Mouse (Mus musculus) limb, embryonic 15.5 days (tissue): ENCODE measurements at regions not wholly inside any gene's neighbourhood (a gene's known extent, or its start where the extent isn't known, plus 50 kb on each side); places are given as distances from the start of the nearest gene placed in this dataset.

ENCODE experiments used
- ATAC-seq: fragments of 200-750 bp; cut with Nextera tagmentation; 2 replicates; pipeline ENCODE4 v1.8.0; 2017; ENCODE audit warnings: low read depth, moderate TSS enrichment; ENCODE audit not compliant: insufficient number of reproducible peaks, low FRiP score, low TSS enrichment
- H3K27ac ChIP-seq: fragments of 300-500 bp; sonication (generic); 2 replicates; pipeline ENCODE4 v1.5.1; 2015; ENCODE audit warnings: moderate library complexity, mild to moderate bottlenecking, inconsistent platforms
- H3K27me3 ChIP-seq: fragments of 300-500 bp; sonication (generic); 2 replicates; pipeline ENCODE4 v1.6.1; 2015; ENCODE audit warnings: inconsistent platforms
- H3K36me3 ChIP-seq: fragments of 300-500 bp; sonication (generic); 2 replicates; pipeline ENCODE4 v1.6.1; 2015; ENCODE audit warnings: inconsistent platforms
- H3K4me1 ChIP-seq: fragments of 300-500 bp; sonication (generic); 2 replicates; pipeline ENCODE4 v1.6.1; 2015; ENCODE audit warnings: inconsistent platforms
- H3K4me2 ChIP-seq: fragments of 300-500 bp; sonication (generic); 2 replicates; pipeline ENCODE4 v1.6.1; 2015; ENCODE audit warnings: mild to moderate bottlenecking, inconsistent platforms
- H3K4me3 ChIP-seq: fragments of 300-500 bp; sonication (generic); 2 replicates; pipeline ENCODE4 v1.5.1; 2015; ENCODE audit warnings: mild to moderate bottlenecking, inconsistent platforms
- H3K9ac ChIP-seq: fragments of 300-500 bp; sonication (generic); 2 replicates; pipeline ENCODE4 v1.6.1; 2015; ENCODE audit warnings: inconsistent platforms
- H3K9me3 ChIP-seq: fragments of 300-500 bp; sonication (generic); 2 replicates; pipeline ENCODE4 v1.6.1; 2016; ENCODE audit warnings: inconsistent platforms
- WGBS: fragments of 180-500 bp; shearing (Covaris S2); methylation state at CpG from one replicate; pipeline ENCODE4 v1.1.7; 2015; 5-methylcytosine and 5-hydroxymethylcytosine counted together

DNA sequence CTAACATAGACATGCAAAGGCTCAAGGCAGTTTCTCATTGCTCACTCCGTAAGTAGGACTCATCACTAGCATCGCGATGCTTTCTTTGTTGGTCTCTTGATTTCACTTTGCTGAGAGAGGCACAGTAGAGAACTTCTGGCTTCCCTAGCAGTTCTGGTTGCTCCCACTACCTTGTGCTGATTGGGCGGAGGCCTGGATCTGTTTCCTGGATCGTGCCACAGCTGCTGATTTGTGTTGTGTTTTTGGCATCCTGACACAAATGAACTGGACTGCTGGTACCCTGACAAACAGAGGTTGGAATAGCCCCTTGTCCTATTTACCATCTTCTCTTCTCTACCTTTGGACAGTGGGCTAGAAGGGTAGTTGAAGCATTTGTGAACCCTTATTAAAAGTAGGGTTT, 522.0 kb downstream of the Ptprc start:
- H3K9me3 ChIP-seq: no peaks in the 10 kb centered on the region
- H3K27me3 ChIP-seq: no peaks in the 10 kb centered on the region
- H3K4me3 ChIP-seq: no peak overlapping the region
- 49% methylated on average over 5 of the region's 5 CpGs for WGBS
- H3K36me3 ChIP-seq: no peaks in the 10 kb centered on the region
- ATAC-seq: no peak
- peaks cover 11% of the 10 kb centered on the region for H3K4me1 ChIP-seq
- peak overlapping the region; percentile 29; the same call in 1 of the 2 replicates for H3K27ac ChIP-seq
- no peak overlapping the region for H3K9ac ChIP-seq
- no peak overlapping the region for H3K4me2 ChIP-seq

GRCm38 (mm10) chr1:137650629-137651028, 524.9 kb downstream of the Ptprc start:
- H3K36me3 ChIP-seq: no peaks in the 10 kb centered on the region

GRCm38 (mm10) chr1:137650082-137650481, 525.4 kb downstream of the Ptprc start:
- Histone ChIP-seq H3K9me3 (no peaks in the 10 kb centered on the region), H3K9ac (no peak overlapping the region), H3K27me3 (no peaks in the 10 kb centered on the region), H3K4me2 (no peak overlapping the region), H3K4me3 (no peak overlapping the region), H3K36me3 (no peaks in the 10 kb centered on the region), H3K27ac (no peak overlapping the region), H3K4me1 (peaks cover 11% of the 10 kb centered on the region)
- WGBS: 7% methylated on average over 2 of the region's 2 CpGs
- ATAC-seq: no peak

More at GRCm38 (mm10) chr1:137650629-137651028, 524.9 kb downstream of the Ptprc start:
- Histone ChIP-seq H3K4me1 (peaks cover 11% of the 10 kb centered on the region), H3K27me3 (no peaks in the 10 kb centered on the region), H3K4me2 (no peak overlapping the region), H3K9ac (no peak overlapping the region), H3K9me3 (no peaks in the 10 kb centered on the region), H3K4me3 (no peak overlapping the region), H3K27ac (no peak overlapping the region)
- 53% methylated on average over 3 of the region's 3 CpGs for WGBS
- no peak for ATAC-seq

DNA sequence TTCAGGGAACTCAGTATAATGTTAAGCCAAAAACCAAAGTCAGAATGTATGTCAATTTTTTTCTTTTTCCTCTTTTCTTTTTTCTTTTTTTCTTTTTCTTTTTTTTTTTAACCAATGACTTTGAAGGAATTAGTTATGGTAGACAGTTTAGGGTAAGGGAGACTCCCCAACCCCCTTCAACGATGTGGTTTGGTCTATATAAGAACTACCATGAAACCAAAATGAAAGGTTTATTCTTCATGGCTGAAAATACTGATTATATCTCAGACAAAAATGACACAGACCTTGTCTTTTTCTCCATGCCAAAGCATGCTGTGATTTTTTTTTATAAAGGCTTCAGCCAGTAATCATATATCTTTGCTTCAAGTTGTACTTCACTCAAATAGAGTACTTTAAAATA, 526.7 kb downstream of the Ptprc start:
- no peak overlapping the region for H3K4me2 ChIP-seq
- H3K27me3 ChIP-seq: no peaks in the 10 kb centered on the region
- peaks cover 15% of the 10 kb centered on the region for H3K4me1 ChIP-seq
- 81% methylated on average over 1 of the region's 1 CpGs for WGBS
- H3K9me3 ChIP-seq: no peaks in the 10 kb centered on the region
- no peak overlapping the region for H3K9ac ChIP-seq
- H3K4me3 ChIP-seq: no peak overlapping the region
- ATAC-seq: no peak
- no peak overlapping the region for H3K27ac ChIP-seq
- H3K36me3 ChIP-seq: no peaks in the 10 kb centered on the region

GRCm38 (mm10) chr1:137644601-137645040, 530.9 kb downstream of the Ptprc start:
- Histone ChIP-seq H3K9ac (no peak overlapping the region), H3K4me1 (peaks cover 7% of the 10 kb centered on the region), H3K27me3 (no peaks in the 10 kb centered on the region), H3K4me2 (no peak overlapping the region), H3K36me3 (no peaks in the 10 kb centered on the region), H3K9me3 (no peaks in the 10 kb centered on the region), H3K4me3 (no peak overlapping the region), H3K27ac (no peak overlapping the region)
- WGBS: 24% methylated on average over 6 of the region's 6 CpGs
- ATAC-seq: 0 out of 2 replicates have a peak, but pooled peaks have one; percentile 58

- H3K36me3 ChIP-seq: no peaks in the 10 kb centered on the region
- ATAC-seq: no peak
- WGBS: 82% methylated on average over 1 of the region's 1 CpGs
- peaks cover 7% of the 10 kb centered on the region for H3K4me1 ChIP-seq
- H3K4me2 ChIP-seq: no peak overlapping the region
- no peaks in the 10 kb centered on the region for H3K9me3 ChIP-seq
- no peaks in the 10 kb centered on the region for H3K27me3 ChIP-seq
- H3K9ac ChIP-seq: no peak overlapping the region
- no peak overlapping the region for H3K27ac ChIP-seq
- H3K4me3 ChIP-seq: no peak overlapping the region
These were observed 532.0 kb downstream of the Ptprc start for GRCm38 (mm10) chr1:137643508-137643907.

- WGBS: 57% methylated on average over 7 of the region's 7 CpGs
- H3K9ac ChIP-seq: no peak overlapping the region
- H3K36me3 ChIP-seq: no peaks in the 10 kb centered on the region
- H3K4me3 ChIP-seq: no peak overlapping the region
- peaks cover 10% of the 10 kb centered on the region for H3K4me1 ChIP-seq
- no peaks in the 10 kb centered on the region for H3K9me3 ChIP-seq
- H3K27ac ChIP-seq: no peak overlapping the region
- no peak overlapping the region for H3K4me2 ChIP-seq
- no peaks in the 10 kb centered on the region for H3K27me3 ChIP-seq
- ATAC-seq: no peak
These were observed 534.7 kb downstream of the Ptprc start for GRCm38 (mm10) chr1:137640848-137641247.

DNA sequence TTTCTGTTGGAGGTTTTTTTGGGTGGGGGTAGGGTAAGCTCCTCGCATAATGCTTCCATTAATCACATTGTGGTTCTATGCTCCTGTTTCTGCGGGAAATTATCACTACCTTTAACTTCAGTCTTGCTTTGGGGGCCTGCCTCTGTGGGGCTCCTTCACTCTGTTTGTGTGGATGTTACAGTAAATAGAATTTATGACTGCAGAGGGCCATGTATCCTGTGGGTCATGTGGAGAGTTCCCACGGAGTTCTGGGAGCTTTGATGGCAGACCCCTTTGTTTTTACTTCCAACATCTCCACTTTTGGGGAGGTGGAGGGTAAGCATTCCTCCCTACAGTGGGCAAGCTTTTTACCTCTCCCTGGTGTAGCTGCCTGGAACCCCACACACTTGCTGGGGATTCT, 538.6 kb downstream of the Ptprc start:
- no peaks in the 10 kb centered on the region for H3K27me3 ChIP-seq
- no peak for ATAC-seq
- H3K36me3 ChIP-seq: no peaks in the 10 kb centered on the region
- no peak overlapping the region for H3K9ac ChIP-seq
- 0 out of 2 replicates have a peak, but pooled peaks cover 3% of the 10 kb centered on the region for H3K4me1 ChIP-seq
- no peaks in the 10 kb centered on the region for H3K9me3 ChIP-seq
- no peak overlapping the region for H3K4me3 ChIP-seq
- no peak overlapping the region for H3K4me2 ChIP-seq
- 47% methylated on average over 3 of the region's 3 CpGs for WGBS
- H3K27ac ChIP-seq: no peak overlapping the region

DNA sequence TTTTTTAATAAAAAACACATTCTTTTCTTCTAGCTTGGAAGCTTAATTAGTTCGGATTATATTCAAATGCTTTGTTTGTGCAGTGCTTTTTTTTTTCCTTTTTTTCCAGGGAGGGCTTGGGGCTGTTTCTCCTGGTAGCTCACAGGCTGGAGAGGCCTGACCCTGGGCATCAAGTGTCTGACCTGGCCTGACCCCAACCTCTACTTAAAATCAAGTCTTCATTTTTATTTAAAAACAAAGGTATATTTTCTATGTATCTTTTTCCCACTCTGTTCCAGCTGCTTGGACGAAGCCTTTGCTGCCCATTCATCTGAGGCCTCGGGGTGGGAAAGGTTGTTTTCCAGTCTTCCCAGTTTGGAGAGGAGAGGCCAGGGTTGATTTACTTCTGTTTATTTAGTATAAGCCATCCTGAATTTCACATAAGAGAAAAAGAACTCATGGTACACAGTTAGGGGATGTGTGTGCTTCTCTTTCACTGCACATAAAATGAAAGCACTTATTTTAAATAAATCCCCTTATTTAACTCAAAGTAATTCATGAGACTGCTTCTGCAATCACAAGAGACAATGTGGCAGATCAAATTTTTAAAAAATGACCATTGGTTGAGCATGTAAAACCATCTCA, 539.1 kb downstream of the Ptprc start:
- Histone ChIP-seq H3K27ac (no peak overlapping the region), H3K9ac (no peak overlapping the region), H3K36me3 (no peaks in the 10 kb centered on the region), H3K4me3 (no peak overlapping the region), H3K4me1 (0 out of 2 replicates have a peak, but pooled peaks cover 3% of the 10 kb centered on the region), H3K4me2 (no peak overlapping the region), H3K27me3 (no peaks in the 10 kb centered on the region), H3K9me3 (no peaks in the 10 kb centered on the region)
- no peak for ATAC-seq
- WGBS: 61% methylated on average over 3 of the region's 3 CpGs

DNA sequence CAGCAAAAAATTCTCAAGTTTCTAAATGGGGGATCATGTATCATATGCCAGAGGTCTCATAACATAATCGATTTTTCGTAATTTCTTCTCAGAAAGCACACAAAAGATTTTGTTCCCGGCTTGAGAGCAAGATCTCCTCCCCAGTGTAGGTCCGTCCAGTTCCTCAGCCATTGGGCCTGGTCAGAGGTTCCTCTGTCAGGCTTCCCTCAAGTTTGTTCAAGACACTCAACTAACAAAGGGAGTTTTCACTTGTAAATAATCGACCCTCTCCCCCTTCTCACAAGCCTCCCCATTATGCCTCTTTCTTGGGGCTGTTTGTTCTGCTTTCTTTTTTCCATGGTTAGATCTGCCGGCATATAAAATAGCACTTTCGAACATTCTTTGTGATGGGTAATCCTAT, 539.7 kb downstream of the Ptprc start:
- H3K36me3 ChIP-seq: no peaks in the 10 kb centered on the region
- H3K27ac ChIP-seq: no peak overlapping the region
- no peaks in the 10 kb centered on the region for H3K27me3 ChIP-seq
- 0 out of 2 replicates have a peak, but pooled peaks cover 3% of the 10 kb centered on the region for H3K4me1 ChIP-seq
- no peak overlapping the region for H3K4me3 ChIP-seq
- no peak overlapping the region for H3K4me2 ChIP-seq
- no peak overlapping the region for H3K9ac ChIP-seq
- H3K9me3 ChIP-seq: no peaks in the 10 kb centered on the region
- ATAC-seq: no peak
- WGBS: 58% methylated on average over 7 of the region's 7 CpGs

- ATAC-seq: no peak
- H3K4me3 ChIP-seq: no peak overlapping the region
- H3K4me2 ChIP-seq: no peak overlapping the region
- H3K9ac ChIP-seq: no peak overlapping the region
- H3K36me3 ChIP-seq: no peaks in the 10 kb centered on the region
- H3K27ac ChIP-seq: no peak overlapping the region
- H3K9me3 ChIP-seq: no peaks in the 10 kb centered on the region
- no peaks in the 10 kb centered on the region for H3K4me1 ChIP-seq
- H3K27me3 ChIP-seq: no peaks in the 10 kb centered on the region
These were observed 544.0 kb downstream of the Ptprc start for GRCm38 (mm10) chr1:137631546-137631945.

DNA sequence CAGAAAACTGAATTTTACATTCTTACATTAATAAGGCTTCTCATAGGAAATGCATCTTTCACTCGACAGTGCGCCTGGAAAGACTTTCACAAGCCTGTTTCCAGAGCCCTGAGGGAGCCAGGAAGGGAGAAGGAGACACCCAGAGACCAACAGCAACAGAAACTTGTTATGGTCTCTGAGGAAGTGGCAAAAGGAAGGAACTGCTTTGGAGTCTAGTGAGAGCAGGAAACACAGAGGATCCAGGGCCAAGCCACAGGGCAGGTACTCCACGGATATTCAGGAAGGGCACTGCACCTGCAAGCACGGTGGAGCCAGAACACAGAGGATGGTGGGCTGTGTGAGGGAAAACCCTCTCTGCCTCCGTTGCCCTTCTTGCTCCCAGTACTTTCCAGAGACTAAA, 554.8 kb downstream of the Ptprc start:
- H3K9me3 ChIP-seq: no peaks in the 10 kb centered on the region
- H3K4me3 ChIP-seq: no peak overlapping the region
- H3K27me3 ChIP-seq: no peaks in the 10 kb centered on the region
- ATAC-seq: no peak
- no peak overlapping the region for H3K27ac ChIP-seq
- H3K9ac ChIP-seq: no peak overlapping the region
- 57% methylated on average over 5 of the region's 5 CpGs for WGBS
- no peak overlapping the region for H3K4me2 ChIP-seq
- H3K4me1 ChIP-seq: peaks cover 7% of the 10 kb centered on the region
- no peaks in the 10 kb centered on the region for H3K36me3 ChIP-seq

DNA sequence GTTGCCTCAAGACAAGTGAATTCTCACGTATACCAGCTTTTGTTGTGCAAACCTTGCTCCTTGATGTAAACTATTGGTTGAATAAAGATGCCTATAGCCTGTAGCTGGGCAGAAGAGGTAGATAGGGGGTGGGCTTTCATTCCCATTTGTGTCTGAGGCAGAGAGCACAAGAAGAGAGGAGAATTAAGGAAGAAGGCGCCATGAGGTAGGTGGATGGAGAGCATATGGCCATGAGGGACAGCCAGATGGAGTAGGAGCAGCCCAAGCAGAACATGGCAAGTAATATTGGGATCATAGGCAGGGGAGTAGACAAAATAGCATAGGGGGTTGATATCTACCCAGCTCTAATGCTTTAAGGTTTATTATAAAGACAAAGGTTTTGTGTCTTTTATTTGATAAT, 557.3 kb downstream of the Ptprc start:
- H3K9me3 ChIP-seq: no peaks in the 10 kb centered on the region
- no peak for ATAC-seq
- no peaks in the 10 kb centered on the region for H3K27me3 ChIP-seq
- no peak overlapping the region for H3K4me2 ChIP-seq
- H3K4me1 ChIP-seq: peaks cover 7% of the 10 kb centered on the region
- no peaks in the 10 kb centered on the region for H3K36me3 ChIP-seq
- H3K27ac ChIP-seq: no peak overlapping the region
- H3K9ac ChIP-seq: no peak overlapping the region
- WGBS: 95% methylated on average over 2 of the region's 2 CpGs
- no peak overlapping the region for H3K4me3 ChIP-seq
